Mouse (Mus musculus): Measurements from ENCODE around the gene Gm5741. TPM values are rescaled to one million over a fixed set of nuclear protein-coding genes. Genes with fewer than 3 reads are reported as not detected.
A peak's percentile ranks its signal among the peaks of the same experiment; 100 is the strongest.
"Not testable (repeated sequence)": the region's sequence is repeated elsewhere in the genome, so short reads cannot be mapped to it uniquely, and the experiment has no call there.

The Gm5741 gene
- polyA plus RNA-seq, 1 experiment from 2014 or later, result 0.86 TPM

DNA sequence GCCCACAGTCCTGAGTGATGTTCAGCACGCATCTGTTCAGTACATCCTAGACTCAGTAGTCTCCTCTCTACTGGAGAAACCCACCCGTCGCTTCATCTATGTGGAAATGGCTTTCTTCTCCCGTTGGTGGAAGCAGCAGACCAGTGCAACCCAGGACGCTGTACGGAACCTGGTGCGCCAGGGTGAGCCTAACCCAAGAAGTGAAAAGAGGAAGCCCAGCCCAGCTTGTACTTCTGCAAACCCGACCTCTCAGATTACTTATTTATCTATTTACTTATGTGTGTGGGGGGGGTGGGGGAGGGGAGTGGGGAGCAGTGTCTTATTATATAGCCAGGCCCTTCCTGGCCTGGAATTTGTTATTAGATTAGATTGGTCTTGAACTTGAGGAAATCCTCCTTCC, 16.9 kb upstream of the Gm5741 start:
- 86% methylated on average over 8 of the region's 8 CpGs for WGBS
- H3K9ac ChIP-seq, result no peak overlapping the region
- H3K9me3 ChIP-seq, result no peaks in the 10 kb centered on the region
- H3K4me3 ChIP-seq (replicated peaks), result 0 out of 2 replicates have a peak overlapping the region, but pooled peaks have one; percentile 70
- H3K4me2 ChIP-seq, result no peak overlapping the region; the same call in 1 of the 2 replicates
- peaks cover 24% of the 10 kb centered on the region for H3K4me1 ChIP-seq
- no peak for ATAC-seq (ENCODE audit: insufficient read depth, low FRiP score, low read depth)
- H3K27me3 ChIP-seq (replicated peaks), result no peaks in the 10 kb centered on the region
- H3K36me3 ChIP-seq, result peaks cover 20% of the 10 kb centered on the region; the same call in 1 of the 2 replicates
- no peak overlapping the region for H3K27ac ChIP-seq

DNA sequence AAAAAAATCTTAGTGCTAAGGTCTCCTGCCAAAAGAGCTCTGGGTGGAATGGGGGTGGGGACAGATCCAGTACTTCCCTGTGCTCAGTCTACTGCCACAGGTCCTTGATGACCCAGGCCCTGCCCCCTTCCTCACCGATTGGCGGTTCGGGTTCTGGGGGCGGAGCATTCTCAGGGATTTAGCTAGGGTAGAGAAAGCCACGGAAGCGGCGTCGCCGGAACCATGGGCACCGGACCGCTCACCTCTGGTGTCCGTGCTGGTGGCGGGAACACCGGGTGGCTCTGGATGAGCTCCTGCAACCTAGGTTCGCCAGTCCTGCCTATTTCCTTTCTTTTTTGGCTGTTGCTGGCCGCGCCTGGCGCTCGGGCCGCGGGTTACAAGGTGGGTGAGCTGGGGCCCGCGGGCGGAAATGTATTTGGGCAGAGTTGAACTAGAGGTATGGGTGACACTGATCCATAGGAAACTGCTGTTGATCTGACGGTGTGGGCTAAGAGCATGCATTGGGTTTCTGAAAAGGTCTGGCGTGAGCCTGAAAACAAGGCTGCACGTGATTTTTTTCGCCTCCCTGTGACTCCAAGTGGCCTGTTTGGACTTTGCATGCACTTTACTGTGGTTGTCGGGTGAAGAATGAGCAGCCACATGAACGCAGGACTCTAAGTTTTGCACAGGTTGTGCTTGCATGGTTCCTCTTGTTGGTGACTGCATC, 15.5 kb upstream of the Gm5741 start, which contains the start of gene Man2b1:
Gene Man2b1 (plus strand): TSS at position 163 of the 706 bp plus-strand sequence.
- Histone ChIP-seq H3K9me3 (no peaks in the 10 kb centered on the region), H3K36me3 (peaks cover 19% of the 10 kb centered on the region), H3K27ac (peak within 1 kb of the TSS; percentile 57; the same call in 1 of the 2 replicates), H3K4me2 (peak within 1 kb of the TSS; percentile 85), H3K4me1 (peaks cover 27% of the 10 kb centered on the region), H3K27me3 (replicated peaks) (no peaks in the 10 kb centered on the region), H3K4me3 (replicated peaks) (peak within 1 kb of the TSS; percentile 70), H3K9ac (peak within 1 kb of the TSS; percentile 67)
- under 1% methylated on average over 30 of the region's 30 CpGs for WGBS
- ATAC-seq (ENCODE audit: insufficient read depth, low FRiP score, low read depth), result peak; percentile 88

DNA sequence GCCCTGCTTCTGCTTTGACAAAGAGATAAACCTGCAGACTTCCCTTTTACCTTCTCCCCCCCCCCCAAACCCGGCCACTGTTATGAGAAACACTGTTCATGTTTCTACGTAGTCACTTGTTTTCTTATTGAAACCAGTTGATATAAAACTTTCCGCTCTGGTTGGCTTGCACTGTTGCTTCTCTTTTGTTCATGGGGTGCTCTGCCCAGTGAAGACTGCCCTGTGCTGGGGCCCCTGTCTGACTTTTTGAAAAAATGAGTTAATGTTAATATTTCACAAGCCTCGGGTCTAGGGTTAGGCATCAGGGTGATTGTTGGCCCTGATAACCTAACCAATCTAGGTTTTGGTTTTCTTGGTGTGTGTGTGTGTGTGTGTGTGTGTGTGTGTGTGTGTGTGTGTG, 14.4 kb upstream of the Gm5741 start:
- not testable (repeated sequence) for H3K9ac ChIP-seq; H3K27me3 ChIP-seq (replicated peaks); H3K27ac ChIP-seq; H3K9me3 ChIP-seq; H3K4me3 ChIP-seq (replicated peaks); ATAC-seq (ENCODE audit: insufficient read depth, low FRiP score, low read depth); H3K4me2 ChIP-seq
- peaks cover 27% of the 10 kb centered on the region for H3K4me1 ChIP-seq
- 75% methylated on average over 4 of the region's 4 CpGs for WGBS
- H3K36me3 ChIP-seq, result peaks cover 14% of the 10 kb centered on the region

- peak; percentile 59 for ATAC-seq (ENCODE audit: insufficient read depth, low FRiP score, low read depth)
- peak within 1 kb of the TSS; percentile 82 for H3K9ac ChIP-seq
- H3K9me3 ChIP-seq, result no peaks in the 10 kb centered on the region
- 0% methylated on average over 9 of the region's 9 CpGs for WGBS
- H3K27me3 ChIP-seq (replicated peaks), result no peaks in the 10 kb centered on the region
- H3K4me3 ChIP-seq (replicated peaks), result peak within 1 kb of the TSS; percentile 93
- peak within 1 kb of the TSS; percentile 82 for H3K27ac ChIP-seq
- peaks cover 12% of the 10 kb centered on the region for H3K36me3 ChIP-seq
- peak within 1 kb of the TSS; percentile 81 for H3K4me2 ChIP-seq
- peaks cover 27% of the 10 kb centered on the region for H3K4me1 ChIP-seq
These were observed 13.4 kb upstream of the Gm5741 start, which contains the start of gene Wdr83 for GRCm38 (mm10) chr8:85081216-85081555. Gene Wdr83 (minus strand): TSS chr8:85081306.

DNA sequence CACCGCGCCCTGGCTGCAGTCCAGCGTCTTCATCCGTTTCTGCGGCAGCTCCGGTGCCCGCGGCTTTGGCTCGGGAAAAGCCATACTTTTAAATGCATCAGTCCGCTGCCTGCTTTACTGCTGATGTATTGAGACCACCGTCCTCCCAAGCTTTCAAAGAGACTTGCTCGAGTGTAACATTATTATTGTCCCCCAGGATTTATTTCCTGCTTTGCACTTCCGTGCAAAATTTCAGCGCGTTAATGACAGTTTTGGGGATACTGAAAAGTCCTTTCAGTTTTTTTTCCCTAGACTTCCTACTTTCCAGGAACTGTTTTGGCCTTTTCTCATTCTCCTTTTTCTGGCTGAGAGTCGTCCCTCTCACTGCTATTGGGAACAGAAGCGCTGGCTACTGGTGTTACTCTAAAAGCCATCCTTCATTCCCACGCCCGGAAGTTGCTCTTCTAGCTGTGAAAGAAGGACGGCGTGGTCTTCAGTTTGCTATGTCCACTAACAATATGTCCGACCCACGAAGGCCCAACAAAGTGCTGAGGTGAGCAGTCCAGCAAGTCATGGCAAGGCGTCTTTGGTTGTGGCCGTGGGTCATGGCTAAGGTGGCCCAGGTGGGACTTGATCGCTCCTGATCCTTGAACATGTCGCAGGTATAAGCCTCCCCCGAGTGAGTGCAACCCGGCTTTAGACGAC, 12.9 kb upstream of the Gm5741 start, which contains the start of gene Wdr83os:
Gene Wdr83os (plus strand): TSS at position 209 of the 684 bp plus-strand sequence.
- Histone ChIP-seq H3K9me3 (no peaks in the 10 kb centered on the region), H3K27ac (peak within 1 kb of the TSS; percentile 82), H3K36me3 (peaks cover 16% of the 10 kb centered on the region), H3K4me3 (replicated peaks) (peak within 1 kb of the TSS; percentile 93), H3K4me2 (peak within 1 kb of the TSS; percentile 81), H3K27me3 (replicated peaks) (no peaks in the 10 kb centered on the region), H3K9ac (peak within 1 kb of the TSS; percentile 82), H3K4me1 (peaks cover 27% of the 10 kb centered on the region)
- ATAC-seq (ENCODE audit: insufficient read depth, low FRiP score, low read depth), result peak; percentile 0
- under 1% methylated on average over 30 of the region's 30 CpGs for WGBS

DNA sequence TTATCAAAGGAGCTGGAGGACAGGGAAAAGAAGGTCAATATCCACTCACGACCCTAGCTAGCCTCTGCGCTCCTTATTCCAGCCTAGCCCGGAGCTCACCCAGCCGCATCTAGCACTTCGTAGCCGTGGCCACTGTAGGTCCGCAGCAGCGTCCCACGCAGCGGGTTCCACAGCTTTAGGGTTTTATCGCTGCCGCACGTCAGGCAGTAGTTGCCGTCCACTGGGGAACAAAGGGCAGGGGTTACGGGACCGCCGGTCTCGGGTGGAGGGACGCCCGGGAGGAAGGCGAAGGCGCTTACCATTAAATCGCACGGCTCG, 12.4 kb upstream of the Gm5741 start:
- under 1% methylated on average over 25 of the region's 25 CpGs for WGBS
- Histone ChIP-seq H3K27ac (peak overlapping the region; percentile 82), H3K4me3 (replicated peaks) (peak overlapping the region; percentile 93), H3K36me3 (peaks cover 20% of the 10 kb centered on the region), H3K4me1 (peaks cover 27% of the 10 kb centered on the region), H3K9ac (peak overlapping the region; percentile 82), H3K4me2 (peak overlapping the region; percentile 81), H3K9me3 (no peaks in the 10 kb centered on the region), H3K27me3 (replicated peaks) (no peaks in the 10 kb centered on the region)
- no peak for ATAC-seq (ENCODE audit: insufficient read depth, low FRiP score, low read depth)

DNA sequence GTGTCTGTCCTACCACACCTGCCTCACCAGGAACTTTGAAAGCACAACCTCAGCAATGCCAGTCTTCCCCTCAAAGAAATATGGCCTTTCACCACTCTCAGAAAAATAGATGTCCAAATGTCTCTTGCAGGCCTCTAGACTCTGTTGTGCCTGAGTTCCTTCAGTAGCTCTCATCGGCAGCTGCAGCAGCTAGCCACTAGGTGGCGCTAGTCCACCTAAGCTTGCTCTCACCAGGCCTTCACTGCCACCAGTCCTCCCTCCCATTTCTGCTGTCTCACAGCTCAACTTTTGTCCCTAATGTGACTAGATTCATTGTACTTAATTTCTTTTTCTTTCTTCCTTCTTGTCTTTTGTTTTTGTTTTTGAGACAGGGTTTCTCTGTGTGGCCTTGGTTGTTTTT, 9.2 kb upstream of the Gm5741 start:
- H3K9me3 ChIP-seq, result no peaks in the 10 kb centered on the region
- H3K27ac ChIP-seq, result no peak overlapping the region
- peaks cover 39% of the 10 kb centered on the region for H3K36me3 ChIP-seq
- no peak overlapping the region for H3K4me3 ChIP-seq (replicated peaks)
- no peak overlapping the region for H3K9ac ChIP-seq
- no peaks in the 10 kb centered on the region for H3K27me3 ChIP-seq (replicated peaks)
- WGBS, result 0% methylated on average over 2 of the region's 2 CpGs
- H3K4me2 ChIP-seq, result no peak overlapping the region
- no peak for ATAC-seq (ENCODE audit: insufficient read depth, low FRiP score, low read depth)
- peaks cover 24% of the 10 kb centered on the region for H3K4me1 ChIP-seq

DNA sequence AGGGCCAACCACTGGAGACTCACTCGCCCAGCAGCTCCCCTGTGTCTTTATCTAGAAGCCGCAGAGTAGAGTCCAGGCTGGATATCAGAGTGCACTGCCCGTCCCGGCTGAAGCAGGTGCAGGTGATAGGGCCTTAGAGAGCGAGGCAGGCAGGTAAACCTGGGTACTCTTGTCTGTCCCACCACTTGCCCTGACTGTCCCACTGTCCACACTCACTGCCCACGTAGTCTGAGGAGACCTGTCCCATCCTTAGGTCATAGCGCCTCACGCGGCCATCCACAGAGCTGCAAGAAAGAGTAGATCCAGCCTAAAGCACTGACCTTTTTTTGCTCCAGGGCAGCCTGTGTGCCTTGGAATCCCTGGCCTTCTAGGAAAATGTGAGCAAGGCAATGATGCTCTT, 8.2 kb upstream of the Gm5741 start:
- ATAC-seq (ENCODE audit: insufficient read depth, low FRiP score, low read depth), result no peak
- Histone ChIP-seq H3K9me3 (no peaks in the 10 kb centered on the region), H3K4me2 (no peak overlapping the region), H3K9ac (no peak overlapping the region), H3K4me1 (peaks cover 18% of the 10 kb centered on the region), H3K36me3 (peaks cover 39% of the 10 kb centered on the region), H3K27me3 (replicated peaks) (no peaks in the 10 kb centered on the region), H3K4me3 (replicated peaks) (no peak overlapping the region), H3K27ac (no peak overlapping the region)
- 76% methylated on average over 9 of the region's 9 CpGs for WGBS

GRCm38 (mm10) chr8:85074617-85075016, 6.8 kb upstream of the Gm5741 start:
- Histone ChIP-seq H3K9ac (no peak overlapping the region), H3K4me1 (peaks cover 17% of the 10 kb centered on the region), H3K9me3 (no peaks in the 10 kb centered on the region), H3K4me3 (replicated peaks) (no peak overlapping the region), H3K27me3 (replicated peaks) (no peaks in the 10 kb centered on the region), H3K4me2 (no peak overlapping the region), H3K27ac (no peak overlapping the region), H3K36me3 (peaks cover 39% of the 10 kb centered on the region)
- no peak for ATAC-seq (ENCODE audit: insufficient read depth, low FRiP score, low read depth)
- WGBS, result 91% methylated on average over 10 of the region's 10 CpGs

GRCm38 (mm10) chr8:85074167-85074566, 6.4 kb upstream of the Gm5741 start:
- H3K4me3 ChIP-seq (replicated peaks), result no peak overlapping the region
- no peaks in the 10 kb centered on the region for H3K27me3 ChIP-seq (replicated peaks)
- WGBS, result 75% methylated on average over 10 of the region's 10 CpGs
- no peaks in the 10 kb centered on the region for H3K9me3 ChIP-seq
- no peak overlapping the region for H3K4me2 ChIP-seq
- peaks cover 39% of the 10 kb centered on the region for H3K36me3 ChIP-seq
- H3K27ac ChIP-seq, result no peak overlapping the region
- ATAC-seq (ENCODE audit: insufficient read depth, low FRiP score, low read depth), result no peak
- H3K9ac ChIP-seq, result no peak overlapping the region
- peaks cover 14% of the 10 kb centered on the region; the same call in 1 of the 2 replicates for H3K4me1 ChIP-seq

GRCm38 (mm10) chr8:85073041-85073612, 5.3 kb upstream of the Gm5741 start:
- no peak overlapping the region for H3K4me2 ChIP-seq
- H3K4me1 ChIP-seq, result peaks cover 14% of the 10 kb centered on the region; the same call in 1 of the 2 replicates
- WGBS, result 90% methylated on average over 15 of the region's 15 CpGs
- H3K27ac ChIP-seq, result no peak overlapping the region
- H3K9me3 ChIP-seq, result no peaks in the 10 kb centered on the region
- H3K9ac ChIP-seq, result no peak overlapping the region
- no peak for ATAC-seq (ENCODE audit: insufficient read depth, low FRiP score, low read depth)
- no peaks in the 10 kb centered on the region for H3K27me3 ChIP-seq (replicated peaks)
- H3K36me3 ChIP-seq, result peaks cover 35% of the 10 kb centered on the region
- no peak overlapping the region for H3K4me3 ChIP-seq (replicated peaks)
